Mouse (Mus musculus) cerebellum, adult 9-11 months (tissue): ENCODE results near the gene Pak1.
"Not testable (repeated sequence)": the region's sequence is repeated elsewhere in the genome, so short reads cannot be mapped to it uniquely, and the experiment has no call there.

Experiments
- DNase-seq: peaks from one replicate; pipeline ENCODE4 v3.0.0; 2022

Pak1 gene

GRCm38 (mm10) chr7:97780222-97780621 is 8.1 kb upstream of the Pak1 start:
- no peak for DNase-seq

GRCm38 (mm10) chr7:97780815-97781214 is 7.5 kb upstream of the Pak1 start:
- DNase-seq, result no peak

GRCm38 (mm10) chr7:97781496-97781895 is 6.8 kb upstream of the Pak1 start:
- no peak for DNase-seq

- no peak for DNase-seq
Measured at GRCm38 (mm10) chr7:97783523-97783922, 4.8 kb upstream of the Pak1 start.

- no peak for DNase-seq
Measured at GRCm38 (mm10) chr7:97788669-97789483, 535 bp downstream of the Pak1 start.

- no peak for DNase-seq
Measured at GRCm38 (mm10) chr7:97790272-97790671, 1.9 kb downstream of the Pak1 start.

- no peak for DNase-seq
Measured at GRCm38 (mm10) chr7:97792324-97792723, 4.0 kb downstream of the Pak1 start.

GRCm38 (mm10) chr7:97803116-97803515 is 14.8 kb downstream of the Pak1 start:
- no peak for DNase-seq

- DNase-seq, result no peak
Measured at GRCm38 (mm10) chr7:97804245-97805066, 16.1 kb downstream of the Pak1 start.

- DNase-seq, result no peak
Measured at GRCm38 (mm10) chr7:97805067-97805365, 16.7 kb downstream of the Pak1 start.

GRCm38 (mm10) chr7:97809307-97809706 is 21.0 kb downstream of the Pak1 start:
- DNase-seq, result no peak

- DNase-seq, result no peak
Measured at GRCm38 (mm10) chr7:97821875-97822274, 33.5 kb downstream of the Pak1 start.

- no peak for DNase-seq
Measured at GRCm38 (mm10) chr7:97829091-97829490, 40.8 kb downstream of the Pak1 start.

- DNase-seq, result no peak
Measured at GRCm38 (mm10) chr7:97830739-97831138, 42.4 kb downstream of the Pak1 start.

GRCm38 (mm10) chr7:97832987-97833386 is 44.6 kb downstream of the Pak1 start:
- DNase-seq, result no peak

GRCm38 (mm10) chr7:97838574-97838973 is 50.2 kb downstream of the Pak1 start:
- DNase-seq, result no peak

GRCm38 (mm10) chr7:97841311-97841710 is 53.0 kb downstream of the Pak1 start:
- DNase-seq, result peak; percentile 59

- DNase-seq, result no peak
Measured at GRCm38 (mm10) chr7:97842332-97842731, 54.0 kb downstream of the Pak1 start.

- DNase-seq, result peak; percentile 93
Measured at GRCm38 (mm10) chr7:97842806-97843570, 54.6 kb downstream of the Pak1 start.

GRCm38 (mm10) chr7:97844419-97844818 is 56.1 kb downstream of the Pak1 start:
- peak; percentile 48 for DNase-seq

- DNase-seq, result peak; percentile 73
Measured at GRCm38 (mm10) chr7:97845546-97845945, 57.2 kb downstream of the Pak1 start.

- no peak for DNase-seq
Measured at GRCm38 (mm10) chr7:97846539-97846938, 58.2 kb downstream of the Pak1 start.

- not testable (repeated sequence) for DNase-seq
Measured at GRCm38 (mm10) chr7:97849557-97849956, 61.2 kb downstream of the Pak1 start.
